Mouse (Mus musculus) gastrocnemius, postnatal 25 days (tissue): ENCODE measurements around the gene Mesp2. TPM values are rescaled to one million over a fixed set of nuclear protein-coding genes. Genes with fewer than 3 reads are reported as not detected.

Experiments
- DNase-seq: peaks from one replicate; pipeline ENCODE4 v3.0.0; 2022
- total RNA-seq, 2 experiments: library from RNA; stranded (reverse); gene quantifications; 1 replicate in 1 of 2; 2 replicates in 1 of 2; pipeline ENCODE4 v1.2.3; 2021

Gene Mesp2
- total RNA-seq, 2 experiments from 2014 or later, result not detected

GRCm38 (mm10) chr7:79803887-79804286, 6.6 kb upstream of the Mesp2 start:
- no peak for DNase-seq

- DNase-seq, result no peak
These were observed 2.0 kb upstream of the Mesp2 start for GRCm38 (mm10) chr7:79808561-79808960.

GRCm38 (mm10) chr7:79813409-79813808, 2.9 kb downstream of the Mesp2 start:
- no peak for DNase-seq

- no peak for DNase-seq
These were observed 7.8 kb downstream of the Mesp2 start for GRCm38 (mm10) chr7:79818321-79818720.

GRCm38 (mm10) chr7:79819515-79819914, 9.0 kb downstream of the Mesp2 start:
- no peak for DNase-seq

- DNase-seq, result no peak
These were observed 9.5 kb downstream of the Mesp2 start for GRCm38 (mm10) chr7:79819996-79820395.

GRCm38 (mm10) chr7:79822092-79822695, 11.7 kb downstream of the Mesp2 start:
- DNase-seq, result no peak

- no peak for DNase-seq
These were observed 17.8 kb downstream of the Mesp2 start for GRCm38 (mm10) chr7:79828341-79828740.

- no peak for DNase-seq
These were observed 20.6 kb downstream of the Mesp2 start for GRCm38 (mm10) chr7:79831145-79831544.

GRCm38 (mm10) chr7:79831585-79831984, 21.1 kb downstream of the Mesp2 start:
- DNase-seq, result peak; percentile 26

GRCm38 (mm10) chr7:79832980-79833379, 22.5 kb downstream of the Mesp2 start:
- DNase-seq, result no peak

- no peak for DNase-seq
These were observed 24.7 kb downstream of the Mesp2 start for GRCm38 (mm10) chr7:79835196-79835595.

- DNase-seq, result no peak
These were observed 26.7 kb downstream of the Mesp2 start for GRCm38 (mm10) chr7:79837247-79837646.

- DNase-seq, result no peak
These were observed 31.6 kb downstream of the Mesp2 start for GRCm38 (mm10) chr7:79842163-79842562.

GRCm38 (mm10) chr7:79844090-79844802, 33.7 kb downstream of the Mesp2 start:
- no peak for DNase-seq

GRCm38 (mm10) chr7:79846342-79846741, 35.8 kb downstream of the Mesp2 start:
- no peak for DNase-seq

- peak; percentile 51 for DNase-seq
These were observed 37.2 kb downstream of the Mesp2 start for GRCm38 (mm10) chr7:79847456-79848451.

- DNase-seq, result no peak
These were observed 45.8 kb downstream of the Mesp2 start for GRCm38 (mm10) chr7:79856305-79856704.

- DNase-seq, result peak; percentile 46
These were observed 47.8 kb downstream of the Mesp2 start for GRCm38 (mm10) chr7:79858202-79858934.

GRCm38 (mm10) chr7:79858956-79859630, 48.6 kb downstream of the Mesp2 start:
- peak; percentile 22 for DNase-seq

- no peak for DNase-seq
These were observed 50.3 kb downstream of the Mesp2 start, which contains the start of gene Anpep for GRCm38 (mm10) chr7:79860811-79861210. Gene Anpep (minus strand): TSS chr7:79861059.
